Mouse (Mus musculus) hindbrain, embryonic 11.5 days (tissue): ENCODE measurements at regions not wholly inside any gene's neighbourhood (a gene's known extent, or its start where the extent isn't known, plus 50 kb on each side); places are given as distances from the start of the nearest gene placed in this dataset.

ENCODE experiments used
- ATAC-seq: fragments of 200-750 bp; cut with Nextera tagmentation; 2 replicates; pipeline ENCODE4 v1.8.0; 2017; ENCODE audit warnings: mild to moderate bottlenecking, moderate TSS enrichment, moderate library complexity; ENCODE audit not compliant: low FRiP score
- DNase-seq: peaks from one replicate; pipeline ENCODE4 v3.0.0-alpha.2; 2015; ENCODE audit warnings: low spot score
- H3K27ac ChIP-seq: fragments of 300-500 bp; sonication (generic); 2 replicates; pipeline ENCODE4 v1.5.1; 2014; ENCODE audit warnings: mild to moderate bottlenecking, low read depth, low read length
- H3K27me3 ChIP-seq: fragments of 300-500 bp; sonication (generic); 2 replicates; pipeline ENCODE4 v1.6.1; 2014; ENCODE audit warnings: mild to moderate bottlenecking, low read length, moderate library complexity, mixed read lengths; ENCODE audit not compliant: control insufficient read depth, insufficient read depth
- H3K36me3 ChIP-seq: fragments of 300-500 bp; sonication (generic); 2 replicates; pipeline ENCODE4 v1.6.1; 2014; ENCODE audit warnings: mild to moderate bottlenecking, low read length, moderate library complexity, mixed read lengths; ENCODE audit not compliant: control insufficient read depth, insufficient read depth
- H3K4me1 ChIP-seq: fragments of 300-500 bp; sonication (generic); replicated peaks from 2 replicates; pipeline ENCODE4 v1.6.1; 2014; ENCODE audit warnings: low read length, mixed read lengths; ENCODE audit not compliant: control insufficient read depth, insufficient read depth
- H3K4me2 ChIP-seq: fragments of 300-500 bp; sonication (generic); replicated peaks from 2 replicates; pipeline ENCODE4 v1.6.1; 2014; ENCODE audit warnings: mild to moderate bottlenecking, low read depth, low read length
- H3K4me3 ChIP-seq: fragments of 300-500 bp; sonication (generic); 2 replicates; pipeline ENCODE4 v1.5.1; 2014; ENCODE audit warnings: low read depth, low read length
- H3K9ac ChIP-seq: fragments of 300-500 bp; sonication (generic); 2 replicates; pipeline ENCODE4 v1.6.1; 2014; ENCODE audit warnings: low read depth, low read length
- H3K9me3 ChIP-seq: fragments of 300-500 bp; sonication (generic); 2 replicates; pipeline ENCODE4 v1.6.1; 2016; ENCODE audit warnings: low read length; ENCODE audit not compliant: control insufficient read depth
- WGBS: fragments of 180-500 bp; shearing (Covaris S2); extraction: QIAGEN DNeasy Blood & Tissue Kit; methylation state at CpG from one replicate; pipeline ENCODE4 v1.1.7; 2014; 5-methylcytosine and 5-hydroxymethylcytosine counted together

DNA sequence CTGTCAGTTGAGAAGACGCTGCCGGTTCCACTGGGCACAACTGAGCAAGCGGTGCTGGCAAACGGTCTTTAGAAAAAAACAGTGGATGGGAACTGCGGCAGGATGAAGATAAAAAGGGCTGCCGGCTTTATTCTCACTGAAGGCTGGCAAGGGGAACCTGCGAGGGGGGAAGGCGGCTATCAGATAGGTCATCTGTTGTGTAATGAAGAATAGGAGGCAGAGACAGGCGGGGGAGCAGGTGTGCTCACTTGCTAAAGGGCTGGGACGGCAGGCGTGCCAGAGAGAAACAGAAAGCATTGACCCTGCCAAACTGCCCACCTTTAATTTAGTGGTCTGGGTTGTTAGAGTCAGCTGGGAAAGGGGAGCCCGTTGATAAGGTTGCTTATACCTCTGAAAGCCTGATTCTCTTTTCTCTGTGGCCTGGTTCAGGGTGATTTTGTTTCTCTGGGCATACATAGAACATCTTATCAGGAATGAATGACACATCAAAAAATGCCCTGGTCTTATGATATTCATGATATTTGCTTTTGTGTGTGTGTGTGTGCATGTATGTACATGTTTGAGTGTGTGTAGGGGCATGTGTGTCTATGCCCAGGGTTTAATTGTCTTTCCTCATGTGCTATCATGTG lies 93.7 kb upstream of the Mki67 start:
- H3K4me3 ChIP-seq = no peak overlapping the region
- H3K9ac ChIP-seq = no peak overlapping the region
- 69% methylated on average over 12 of the region's 12 CpGs for WGBS
- ATAC-seq = no peak
- no peaks in the 10 kb centered on the region for H3K9me3 ChIP-seq
- no peaks in the 10 kb centered on the region for H3K4me1 ChIP-seq
- H3K27ac ChIP-seq = no peak overlapping the region
- H3K27me3 ChIP-seq = no peaks in the 10 kb centered on the region
- no peak for DNase-seq
- no peak overlapping the region for H3K4me2 ChIP-seq
- no peaks in the 10 kb centered on the region for H3K36me3 ChIP-seq

DNA sequence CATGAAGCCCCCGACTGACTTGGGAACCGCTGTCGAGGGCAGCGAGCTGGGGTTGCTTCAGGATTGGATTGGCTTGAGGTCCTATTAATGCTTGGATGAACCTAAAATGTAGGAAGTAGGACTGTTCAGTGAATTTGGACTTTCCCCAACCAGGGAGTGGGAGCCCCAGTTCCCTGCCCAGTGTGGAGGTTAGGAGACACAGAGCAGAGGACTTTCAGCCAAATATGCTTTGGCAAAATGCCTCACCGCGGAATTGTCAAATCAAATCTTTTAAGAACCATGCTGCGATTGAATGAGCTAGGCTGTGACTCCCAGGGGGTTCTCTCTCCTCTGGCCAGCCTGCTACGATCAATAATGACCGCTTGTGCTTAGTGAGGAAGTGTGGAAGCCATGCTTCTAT lies 94.8 kb upstream of the Mki67 start:
- no peak overlapping the region for H3K4me2 ChIP-seq
- 79% methylated on average over 9 of the region's 9 CpGs for WGBS
- H3K27ac ChIP-seq = peak overlapping the region; percentile 7; the same call in 1 of the 2 replicates
- H3K36me3 ChIP-seq = no peaks in the 10 kb centered on the region
- no peak overlapping the region for H3K4me3 ChIP-seq
- no peak overlapping the region for H3K9ac ChIP-seq
- no peak for DNase-seq
- ATAC-seq = no peak
- no peaks in the 10 kb centered on the region for H3K27me3 ChIP-seq
- no peaks in the 10 kb centered on the region for H3K9me3 ChIP-seq
- no peaks in the 10 kb centered on the region for H3K4me1 ChIP-seq

DNA sequence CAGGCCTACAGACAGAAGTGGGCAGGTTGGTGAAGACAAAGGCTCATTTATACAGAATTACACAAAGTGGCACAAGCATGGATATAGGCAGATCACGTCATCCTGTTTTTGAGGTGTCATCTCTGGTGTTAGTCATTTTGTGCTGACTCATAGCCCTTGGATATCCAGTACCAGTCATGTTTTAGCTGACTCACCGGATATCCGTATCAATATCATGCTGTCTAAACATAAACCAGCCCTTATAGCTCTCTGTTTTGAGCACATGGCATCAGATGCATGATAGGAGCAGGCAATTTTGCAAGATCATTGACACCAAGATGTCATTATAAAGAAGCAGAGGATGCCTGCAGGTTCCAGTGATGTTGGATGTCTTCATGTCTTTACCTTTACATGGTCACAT lies 97.5 kb upstream of the Mki67 start:
- 92% methylated on average over 3 of the region's 3 CpGs for WGBS
- no peak for ATAC-seq

DNA sequence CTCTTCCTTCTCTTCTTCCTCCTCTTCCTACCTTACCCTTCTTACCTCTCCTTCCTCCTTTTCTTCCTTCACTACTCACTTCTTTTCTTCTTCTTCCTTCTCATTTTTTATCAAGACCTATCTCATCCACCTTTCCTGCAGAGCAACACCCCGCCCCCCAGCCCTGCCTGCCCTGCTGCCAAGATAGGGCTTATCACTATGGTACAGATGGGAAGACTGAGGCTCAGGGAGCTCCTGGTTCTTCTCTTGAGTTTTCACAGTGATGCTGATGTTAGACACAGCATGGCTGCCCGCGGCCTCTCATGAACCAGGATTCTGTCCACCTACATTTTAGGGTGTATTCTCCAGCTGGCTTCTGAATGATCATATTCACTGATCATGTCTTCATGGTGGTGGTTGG lies 100.0 kb upstream of the Mki67 start:
- no peak overlapping the region for H3K27ac ChIP-seq
- WGBS = 94% methylated on average over 3 of the region's 3 CpGs
- no peak overlapping the region for H3K4me3 ChIP-seq
- DNase-seq (no peak), ATAC-seq (no peak)
- no peak overlapping the region for H3K9ac ChIP-seq
- H3K36me3 ChIP-seq = no peaks in the 10 kb centered on the region
- no peaks in the 10 kb centered on the region for H3K4me1 ChIP-seq
- no peaks in the 10 kb centered on the region for H3K27me3 ChIP-seq
- H3K9me3 ChIP-seq = no peaks in the 10 kb centered on the region
- H3K4me2 ChIP-seq = no peak overlapping the region

More for the DNA sequence above, 97.5 kb upstream of the Mki67 start:
- H3K27me3 ChIP-seq = no peaks in the 10 kb centered on the region
- H3K36me3 ChIP-seq = no peaks in the 10 kb centered on the region
- no peak overlapping the region for H3K4me2 ChIP-seq
- H3K9me3 ChIP-seq = no peaks in the 10 kb centered on the region
- no peak overlapping the region for H3K27ac ChIP-seq
- no peak for DNase-seq
- no peaks in the 10 kb centered on the region for H3K4me1 ChIP-seq
- H3K4me3 ChIP-seq = no peak overlapping the region
- no peak overlapping the region for H3K9ac ChIP-seq

DNA sequence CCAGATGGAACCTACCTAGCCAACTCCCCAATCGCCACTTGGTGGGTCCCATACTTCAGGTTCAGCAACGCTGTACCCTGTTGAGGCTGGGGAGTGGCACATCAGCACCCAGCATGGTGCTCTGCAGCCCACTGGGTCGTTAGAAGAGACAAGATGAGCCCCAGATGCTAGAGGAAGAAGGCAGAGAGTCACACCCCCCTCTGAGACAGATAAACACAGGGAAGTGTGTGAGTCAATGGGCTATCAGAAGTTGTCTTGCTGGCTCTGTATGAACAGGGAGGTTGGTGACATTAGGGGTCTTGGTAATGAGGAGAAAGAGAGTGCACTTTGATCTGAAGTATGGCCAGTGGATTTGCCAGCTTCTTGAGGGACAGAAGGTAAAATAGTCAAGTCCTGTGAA lies 101.7 kb upstream of the Mki67 start:
- no peaks in the 10 kb centered on the region for H3K9me3 ChIP-seq
- H3K27ac ChIP-seq = no peak overlapping the region
- H3K27me3 ChIP-seq = no peaks in the 10 kb centered on the region
- WGBS = 62% methylated on average over 3 of the region's 3 CpGs
- no peaks in the 10 kb centered on the region for H3K4me1 ChIP-seq
- H3K4me3 ChIP-seq = no peak overlapping the region
- no peak overlapping the region for H3K4me2 ChIP-seq
- no peak overlapping the region for H3K9ac ChIP-seq
- DNase-seq (no peak), ATAC-seq (no peak)
- H3K36me3 ChIP-seq = no peaks in the 10 kb centered on the region

DNA sequence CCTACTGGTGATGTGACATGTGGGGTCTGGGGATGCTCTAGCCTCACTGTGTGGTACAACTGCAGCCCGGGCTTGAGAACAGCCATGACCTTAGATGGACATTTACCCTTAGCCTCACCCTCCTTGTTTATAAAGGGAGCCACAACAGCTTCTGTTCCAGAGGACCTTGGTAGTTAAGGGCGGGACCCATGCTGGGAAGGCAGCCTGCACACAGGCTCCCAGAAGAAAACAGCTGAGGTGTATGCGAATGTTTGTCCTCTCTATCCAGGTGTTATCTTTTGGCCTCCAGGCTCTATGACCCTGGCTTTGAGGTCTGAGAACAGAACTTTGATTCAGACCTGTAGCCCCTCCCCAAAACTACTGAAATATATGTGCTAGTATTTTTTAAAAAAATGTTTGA lies 102.1 kb upstream of the Mki67 start:
- Histone ChIP-seq H3K9ac (no peak overlapping the region), H3K27ac (no peak overlapping the region), H3K27me3 (no peaks in the 10 kb centered on the region), H3K4me1 (no peaks in the 10 kb centered on the region), H3K9me3 (no peaks in the 10 kb centered on the region), H3K36me3 (no peaks in the 10 kb centered on the region), H3K4me2 (no peak overlapping the region), H3K4me3 (no peak overlapping the region)
- no peak for DNase-seq
- 74% methylated on average over 3 of the region's 3 CpGs for WGBS
- ATAC-seq = no peak

DNA sequence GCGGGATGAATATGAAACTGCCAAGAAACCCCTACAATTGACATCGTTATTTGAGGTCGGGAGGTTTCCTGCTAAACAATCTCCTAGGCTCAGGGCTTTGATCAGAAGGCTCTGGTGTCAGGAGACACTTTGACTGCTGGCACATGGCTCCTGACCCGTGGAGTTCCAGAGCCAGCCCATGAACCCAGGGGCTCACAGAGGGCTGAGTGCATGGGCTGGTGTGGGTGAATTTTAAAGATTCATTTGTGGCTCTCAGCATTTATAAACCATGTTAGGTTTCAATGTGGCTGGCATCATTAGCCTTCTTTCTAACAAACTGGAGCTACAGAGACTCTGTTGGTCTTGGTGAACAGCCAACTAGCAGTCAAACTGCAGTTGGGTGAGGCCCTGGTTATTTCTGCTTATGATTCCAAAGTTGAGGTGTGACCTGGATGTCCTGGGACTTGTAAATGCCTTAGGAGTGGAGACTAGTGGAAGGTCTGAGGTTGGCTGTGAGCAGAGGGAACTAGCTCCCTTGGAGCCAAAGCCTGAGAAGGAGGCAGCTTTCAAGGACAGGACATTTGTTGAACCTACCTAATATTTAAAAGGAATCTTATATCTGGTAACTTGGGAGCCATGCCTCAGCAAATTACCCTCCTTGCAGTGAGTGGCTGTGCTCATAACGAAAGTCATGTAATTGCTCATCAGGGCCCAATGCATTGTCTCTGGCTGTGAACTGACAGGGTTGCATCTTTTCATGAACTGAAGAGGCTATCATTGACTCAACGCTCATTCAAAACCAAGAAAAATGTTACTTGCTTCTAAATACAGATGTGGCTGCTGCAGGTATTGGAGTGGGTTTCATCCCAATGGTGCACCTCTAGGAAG lies 108.0 kb upstream of the Mki67 start:
- no peak overlapping the region for H3K9ac ChIP-seq
- DNase-seq = no peak
- H3K4me1 ChIP-seq = no peaks in the 10 kb centered on the region
- no peak overlapping the region for H3K4me2 ChIP-seq
- WGBS = 75% methylated on average over 6 of the region's 6 CpGs
- no peaks in the 10 kb centered on the region for H3K27me3 ChIP-seq
- ATAC-seq = no peak
- H3K36me3 ChIP-seq = no peaks in the 10 kb centered on the region
- H3K4me3 ChIP-seq = no peak overlapping the region
- H3K9me3 ChIP-seq = no peaks in the 10 kb centered on the region
- no peak overlapping the region for H3K27ac ChIP-seq

DNA sequence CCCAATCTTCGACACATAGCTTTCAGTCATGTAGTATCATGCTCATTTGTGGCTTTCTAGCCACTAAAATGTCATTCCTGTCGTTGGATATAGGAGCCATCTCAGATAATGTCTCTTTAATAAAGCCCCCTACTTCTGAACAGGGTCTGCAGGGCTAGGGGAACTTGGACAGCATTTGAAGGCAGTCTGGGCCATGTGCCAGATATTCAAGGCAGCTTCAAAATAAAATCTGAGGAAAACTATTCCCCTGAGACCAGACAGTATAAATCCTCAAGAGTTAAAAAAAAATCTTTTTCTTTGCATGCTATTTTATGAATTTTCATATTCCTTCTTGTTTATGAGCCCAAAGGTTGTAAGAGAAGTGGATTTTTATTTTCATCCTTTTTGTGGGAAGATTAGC lies 113.1 kb upstream of the Mki67 start:
- WGBS = 75% methylated on average over 2 of the region's 2 CpGs
- Histone ChIP-seq H3K4me2 (no peak overlapping the region), H3K27me3 (no peaks in the 10 kb centered on the region), H3K9me3 (no peaks in the 10 kb centered on the region), H3K4me1 (no peaks in the 10 kb centered on the region), H3K4me3 (no peak overlapping the region), H3K9ac (no peak overlapping the region), H3K27ac (no peak overlapping the region), H3K36me3 (no peaks in the 10 kb centered on the region)
- DNase-seq (no peak), ATAC-seq (no peak)

DNA sequence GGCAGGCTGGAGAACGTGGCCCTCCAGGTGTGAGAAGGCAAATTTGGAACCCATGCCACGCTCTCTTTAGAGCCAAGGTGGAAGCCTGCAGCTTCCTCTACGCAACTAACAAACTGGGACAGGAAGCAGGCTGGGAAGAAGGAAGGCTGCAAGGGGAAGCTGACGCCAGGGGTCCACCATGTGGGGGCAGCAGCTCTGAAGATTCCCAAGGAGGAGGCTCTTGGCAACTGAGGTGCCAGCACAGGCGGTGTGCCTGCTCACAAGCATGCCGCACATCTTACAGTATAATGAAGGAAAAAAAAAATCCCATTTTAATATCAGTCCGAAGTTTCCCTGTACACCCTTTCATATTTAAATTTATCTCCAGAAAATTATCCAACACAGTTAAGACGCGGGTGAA lies 117.3 kb upstream of the Mki67 start:
- WGBS = 73% methylated on average over 9 of the region's 9 CpGs
- Histone ChIP-seq H3K9me3 (no peaks in the 10 kb centered on the region), H3K36me3 (no peaks in the 10 kb centered on the region), H3K27ac (no peak overlapping the region), H3K4me3 (no peak overlapping the region), H3K27me3 (no peaks in the 10 kb centered on the region), H3K4me2 (no peak overlapping the region), H3K4me1 (no peaks in the 10 kb centered on the region), H3K9ac (no peak overlapping the region)
- DNase-seq (no peak), ATAC-seq (no peak)
